Mouse (Mus musculus) forebrain, embryonic 16.5 days (tissue): ENCODE measurements around the gene Midn. TPM values are rescaled to one million over a fixed set of nuclear protein-coding genes. Genes with fewer than 3 reads are reported as not detected.

ENCODE experiments used
- ATAC-seq: fragments of 200-750 bp; cut with Nextera tagmentation; 2 replicates; pipeline ENCODE4 v1.8.0; 2017; ENCODE audit warnings: mild to moderate bottlenecking, moderate library complexity
- H3K27ac ChIP-seq: fragments of 300-500 bp; sonication (generic); 2 replicates; pipeline ENCODE4 v1.5.1; 2014; ENCODE audit warnings: low read length, control low read depth
- H3K27me3 ChIP-seq: fragments of 300-500 bp; sonication (generic); replicated peaks from 2 replicates; pipeline ENCODE4 v1.6.1; 2014; ENCODE audit warnings: low read length; ENCODE audit not compliant: control insufficient read depth, insufficient read depth
- H3K36me3 ChIP-seq: fragments of 300-500 bp; sonication (generic); 2 replicates; pipeline ENCODE4 v1.6.1; 2014; ENCODE audit not compliant: control insufficient read depth, insufficient read depth
- H3K4me1 ChIP-seq: fragments of 300-500 bp; sonication (generic); replicated peaks from 2 replicates; pipeline ENCODE4 v1.6.1; 2014; ENCODE audit warnings: low read length; ENCODE audit not compliant: control insufficient read depth, insufficient read depth
- H3K4me2 ChIP-seq: fragments of 300-500 bp; sonication (generic); 2 replicates; pipeline ENCODE4 v1.6.1; 2014; ENCODE audit warnings: mild to moderate bottlenecking, low read length, control low read depth
- H3K4me3 ChIP-seq: fragments of 300-500 bp; sonication (generic); replicated peaks from 2 replicates; pipeline ENCODE4 v1.5.1; 2014; ENCODE audit warnings: mild to moderate bottlenecking, low read length, control low read depth
- H3K9ac ChIP-seq: fragments of 300-500 bp; sonication (generic); replicated peaks from 2 replicates; pipeline ENCODE4 v1.6.1; 2014; ENCODE audit warnings: low read depth, low read length, control low read depth
- H3K9me3 ChIP-seq: fragments of 300-500 bp; sonication (generic); 2 replicates; pipeline ENCODE4 v1.6.1; 2016; ENCODE audit warnings: low read length; ENCODE audit not compliant: control insufficient read depth
- WGBS: fragments of 180-500 bp; shearing (Covaris S2); extraction: QIAGEN DNeasy Blood & Tissue Kit; methylation state at CpG from one replicate; pipeline ENCODE4 v1.1.7; 2014; 5-methylcytosine and 5-hydroxymethylcytosine counted together
- polyA plus RNA-seq: library from polyadenylated mRNA; unstranded; fragments of >200 nt; fragmentation: Nextera tagmentation; extraction: Ambion mirVana; gene quantifications from 2 replicates; pipeline ENCODE4 v1.2.1, GENCODE M21; 2015

Midn gene
- polyA plus RNA-seq, 1 experiment from 2014 or later = 26.5 TPM

- peaks cover 47% of the 10 kb centered on the region for H3K4me1 ChIP-seq
- WGBS = 82% methylated on average over 45 of the region's 45 CpGs
- peak overlapping the region; percentile 63 for H3K4me2 ChIP-seq
- peak overlapping the region; percentile 93 for H3K27ac ChIP-seq
- peak overlapping the region; percentile 74 for H3K9ac ChIP-seq
- no peaks in the 10 kb centered on the region for H3K27me3 ChIP-seq
- peaks cover 18% of the 10 kb centered on the region for H3K36me3 ChIP-seq
- no peak for ATAC-seq
- no peaks in the 10 kb centered on the region for H3K9me3 ChIP-seq
- H3K4me3 ChIP-seq = no peak overlapping the region; the same call in 1 of the 2 replicates
Observed at GRCm38 (mm10) chr10:80171760-80172526, 23.9 kb downstream of the Midn start.

- H3K9ac ChIP-seq = peak within 1 kb of the TSS; percentile 74
- 7% methylated on average over 34 of the region's 35 CpGs for WGBS
- peak; percentile 81 for ATAC-seq
- peaks cover 44% of the 10 kb centered on the region for H3K4me1 ChIP-seq
- no peaks in the 10 kb centered on the region for H3K9me3 ChIP-seq
- no peaks in the 10 kb centered on the region for H3K27me3 ChIP-seq
- H3K4me3 ChIP-seq = peak within 1 kb of the TSS; percentile 59
- H3K4me2 ChIP-seq = peak within 1 kb of the TSS; percentile 63
- peak within 1 kb of the TSS; percentile 93 for H3K27ac ChIP-seq
- peaks cover 18% of the 10 kb centered on the region for H3K36me3 ChIP-seq
Observed at GRCm38 (mm10) chr10:80172527-80173292, 24.6 kb downstream of the Midn start, which contains the start of gene 1600002K03Rik. 1600002K03Rik (plus strand) TSS chr10:80172944.

GRCm38 (mm10) chr10:80173358-80173757 lies 25.3 kb downstream of the Midn start:
- Histone ChIP-seq H3K4me2 (peak overlapping the region; percentile 63), H3K4me3 (peak overlapping the region; percentile 59), H3K4me1 (peaks cover 44% of the 10 kb centered on the region), H3K9ac (peak overlapping the region; percentile 54), H3K27me3 (no peaks in the 10 kb centered on the region), H3K27ac (peak overlapping the region; percentile 93), H3K36me3 (peaks cover 18% of the 10 kb centered on the region), H3K9me3 (no peaks in the 10 kb centered on the region)
- WGBS = 10% methylated on average over 11 of the region's 11 CpGs
- no peak for ATAC-seq

GRCm38 (mm10) chr10:80173955-80174640 lies 26.0 kb downstream of the Midn start:
- WGBS = 84% methylated on average over 10 of the region's 10 CpGs
- H3K4me3 ChIP-seq = no peak overlapping the region
- no peak for ATAC-seq
- H3K27ac ChIP-seq = no peak overlapping the region
- peaks cover 38% of the 10 kb centered on the region for H3K4me1 ChIP-seq
- peaks cover 18% of the 10 kb centered on the region for H3K36me3 ChIP-seq
- no peak overlapping the region for H3K9ac ChIP-seq
- no peaks in the 10 kb centered on the region for H3K27me3 ChIP-seq
- no peak overlapping the region for H3K4me2 ChIP-seq
- H3K9me3 ChIP-seq = no peaks in the 10 kb centered on the region

GRCm38 (mm10) chr10:80174705-80175104 lies 26.6 kb downstream of the Midn start:
- H3K27ac ChIP-seq = no peak overlapping the region
- no peak overlapping the region for H3K9ac ChIP-seq

GRCm38 (mm10) chr10:80175536-80176269 lies 27.6 kb downstream of the Midn start:
- peaks cover 11% of the 10 kb centered on the region for H3K36me3 ChIP-seq
- H3K4me1 ChIP-seq = peaks cover 30% of the 10 kb centered on the region
- ATAC-seq = peak; percentile 4; the same call in 1 of the 2 replicates
- 16% methylated on average over 4 of the region's 4 CpGs for WGBS
- H3K4me2 ChIP-seq = no peak overlapping the region
- H3K9ac ChIP-seq = no peak overlapping the region
- H3K4me3 ChIP-seq = no peak overlapping the region
- H3K9me3 ChIP-seq = no peaks in the 10 kb centered on the region
- no peaks in the 10 kb centered on the region for H3K27me3 ChIP-seq
- H3K27ac ChIP-seq = no peak overlapping the region

More at GRCm38 (mm10) chr10:80174705-80175104, 26.6 kb downstream of the Midn start:
- 56% methylated on average over 2 of the region's 2 CpGs for WGBS
- peaks cover 33% of the 10 kb centered on the region for H3K4me1 ChIP-seq
- H3K27me3 ChIP-seq = no peaks in the 10 kb centered on the region
- no peak for ATAC-seq
- no peak overlapping the region for H3K4me2 ChIP-seq
- H3K4me3 ChIP-seq = no peak overlapping the region
- H3K9me3 ChIP-seq = no peaks in the 10 kb centered on the region
- peaks cover 18% of the 10 kb centered on the region for H3K36me3 ChIP-seq

GRCm38 (mm10) chr10:80176270-80176834 lies 28.3 kb downstream of the Midn start:
- H3K27ac ChIP-seq = no peak overlapping the region
- H3K4me2 ChIP-seq = no peak overlapping the region
- no peaks in the 10 kb centered on the region for H3K9me3 ChIP-seq
- peaks cover 4% of the 10 kb centered on the region for H3K36me3 ChIP-seq
- H3K27me3 ChIP-seq = no peaks in the 10 kb centered on the region
- WGBS = 74% methylated on average over 5 of the region's 5 CpGs
- ATAC-seq = no peak
- no peak overlapping the region for H3K9ac ChIP-seq
- H3K4me3 ChIP-seq = no peak overlapping the region
- H3K4me1 ChIP-seq = peaks cover 36% of the 10 kb centered on the region

GRCm38 (mm10) chr10:80177441-80178279 lies 29.6 kb downstream of the Midn start:
- H3K36me3 ChIP-seq = no peaks in the 10 kb centered on the region
- H3K27ac ChIP-seq = no peak overlapping the region
- H3K9ac ChIP-seq = no peak overlapping the region
- peaks cover 31% of the 10 kb centered on the region for H3K4me1 ChIP-seq
- no peak overlapping the region for H3K4me2 ChIP-seq
- H3K9me3 ChIP-seq = no peaks in the 10 kb centered on the region
- WGBS = 70% methylated on average over 7 of the region's 7 CpGs
- no peak for ATAC-seq
- H3K27me3 ChIP-seq = no peaks in the 10 kb centered on the region
- H3K4me3 ChIP-seq = no peak overlapping the region
